Mouse (Mus musculus): ENCODE results near the gene Actr8.

Gene Actr8

GRCm38 (mm10) chr14:29996000-29996751, 18.0 kb downstream of the Actr8 start:
- no peak for DNase-seq (ENCODE audit: low spot score)

DNA sequence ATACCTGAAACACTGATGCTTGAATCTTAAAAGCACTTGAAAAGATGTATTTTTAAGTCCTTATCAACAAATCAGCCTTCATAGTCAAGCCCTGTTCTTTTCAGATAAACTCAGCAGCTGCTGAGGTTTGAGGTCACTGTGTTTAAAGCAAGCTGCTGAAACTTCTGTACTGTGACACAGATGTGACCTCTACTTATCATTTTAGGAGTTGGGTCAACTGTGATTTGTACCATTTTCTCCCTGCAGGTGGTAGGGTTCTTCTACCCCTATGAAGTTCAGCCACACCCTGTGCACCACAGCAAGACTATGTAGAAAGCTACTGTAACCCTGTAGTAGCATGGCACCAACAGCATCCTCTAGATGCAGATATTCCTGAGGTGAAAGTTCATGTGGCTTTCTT, 19.2 kb downstream of the Actr8 start:
- DNase-seq (ENCODE audit: low spot score), result no peak

GRCm38 (mm10) chr14:29998747-29999474, 20.8 kb downstream of the Actr8 start:
- no peak for DNase-seq (ENCODE audit: low spot score)

- no peak for DNase-seq (ENCODE audit: low spot score)
These were observed 21.3 kb downstream of the Actr8 start for GRCm38 (mm10) chr14:29999475-29999811.

DNA sequence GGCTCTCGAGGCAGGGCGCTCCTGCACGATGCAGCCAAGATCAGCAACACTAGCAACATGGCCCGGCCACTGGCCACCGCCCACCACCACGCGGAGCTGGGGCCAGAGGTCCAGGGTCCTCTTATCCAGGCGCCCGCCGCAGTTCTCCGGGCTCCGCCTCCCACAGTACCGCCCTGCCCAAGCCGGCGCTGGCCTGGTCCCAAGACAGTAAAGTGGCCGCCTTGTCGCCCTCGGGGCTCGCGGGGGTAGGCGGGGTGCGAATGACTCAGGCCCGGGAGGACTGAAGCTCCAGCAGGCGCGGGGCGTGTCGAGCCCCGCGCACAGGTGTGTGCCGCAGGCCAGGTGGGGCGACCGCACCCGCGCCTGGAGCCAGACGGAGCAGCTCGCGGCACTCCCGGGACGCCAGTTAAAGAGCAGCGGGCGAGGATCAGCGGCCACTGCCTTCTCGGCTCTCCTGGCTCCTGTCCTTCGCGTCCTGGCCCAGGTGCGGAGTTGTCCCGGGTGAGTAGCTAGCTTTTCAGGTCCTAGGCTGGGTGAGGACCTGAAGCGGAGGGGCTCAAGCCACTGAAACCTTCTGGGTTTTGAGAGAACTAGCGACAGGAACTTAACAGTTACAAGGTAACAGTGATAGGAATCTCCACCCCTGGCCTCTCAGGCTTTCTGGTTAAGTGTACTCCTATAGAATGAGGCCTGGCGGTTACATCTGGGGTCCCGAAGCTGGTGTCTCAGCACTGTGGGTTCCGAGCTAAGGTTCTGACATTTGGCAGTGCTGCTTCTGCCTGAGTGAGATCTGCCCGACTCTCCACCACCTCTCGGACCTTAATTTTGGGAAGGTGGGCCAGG, 30.8 kb downstream of the Actr8 start, which contains the start of the genes Il17rb and Chdh:
TSS of gene Il17rb (minus strand) at position 164 of the 843 bp plus-strand sequence.
TSS of gene Chdh (plus strand) at position 291 of the 843 bp plus-strand sequence.
- DNase-seq (ENCODE audit: low spot score), result no peak

GRCm38 (mm10) chr14:30009864-30010560, 31.9 kb downstream of the Actr8 start:
- DNase-seq (ENCODE audit: low spot score), result no peak

DNA sequence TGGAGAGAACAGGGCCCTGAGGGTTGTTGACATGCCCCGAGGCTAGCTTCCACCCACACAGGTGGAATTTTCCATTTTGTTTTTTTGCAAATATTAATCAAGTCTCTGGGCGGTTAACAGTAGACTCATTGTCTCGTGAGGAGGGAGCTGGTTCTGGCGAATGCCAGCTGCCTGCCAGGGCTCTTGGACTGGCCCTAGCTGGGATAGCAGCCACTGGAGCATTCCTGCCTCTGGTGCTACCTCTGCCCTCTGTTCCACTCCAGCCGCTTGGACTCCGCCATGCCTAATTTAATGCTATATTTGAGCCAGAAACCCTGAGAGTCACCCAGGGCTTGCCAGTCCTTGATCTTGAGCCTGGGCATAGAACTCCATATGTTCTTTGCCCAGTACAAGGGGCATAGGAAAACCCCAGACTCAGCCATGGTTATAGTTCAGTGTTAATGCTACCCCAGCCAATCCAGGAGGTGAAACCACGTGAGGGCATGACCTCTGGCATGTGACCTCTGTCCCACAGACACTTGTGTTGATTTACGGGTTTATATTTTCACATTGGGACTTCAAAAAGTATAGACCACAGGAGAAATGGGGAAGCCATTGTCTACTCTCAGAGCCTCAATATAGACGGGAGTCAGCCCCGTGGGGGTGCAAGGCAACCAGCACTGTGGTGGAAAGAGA, 33.9 kb downstream of the Actr8 start:
- DNase-seq (ENCODE audit: low spot score), result no peak

- no peak for DNase-seq (ENCODE audit: low spot score)
These were observed 36.4 kb downstream of the Actr8 start for GRCm38 (mm10) chr14:30014487-30014886.

- no peak for DNase-seq (ENCODE audit: low spot score)
These were observed 36.9 kb downstream of the Actr8 start for GRCm38 (mm10) chr14:30015008-30015407.

GRCm38 (mm10) chr14:30016666-30017065, 38.5 kb downstream of the Actr8 start:
- DNase-seq (ENCODE audit: low spot score), result no peak

GRCm38 (mm10) chr14:30017794-30018462, 39.8 kb downstream of the Actr8 start:
- no peak for DNase-seq (ENCODE audit: low spot score)

GRCm38 (mm10) chr14:30018463-30018801, 40.3 kb downstream of the Actr8 start:
- DNase-seq (ENCODE audit: low spot score), result no peak

GRCm38 (mm10) chr14:30018846-30019245, 40.7 kb downstream of the Actr8 start:
- no peak for DNase-seq (ENCODE audit: low spot score)

DNA sequence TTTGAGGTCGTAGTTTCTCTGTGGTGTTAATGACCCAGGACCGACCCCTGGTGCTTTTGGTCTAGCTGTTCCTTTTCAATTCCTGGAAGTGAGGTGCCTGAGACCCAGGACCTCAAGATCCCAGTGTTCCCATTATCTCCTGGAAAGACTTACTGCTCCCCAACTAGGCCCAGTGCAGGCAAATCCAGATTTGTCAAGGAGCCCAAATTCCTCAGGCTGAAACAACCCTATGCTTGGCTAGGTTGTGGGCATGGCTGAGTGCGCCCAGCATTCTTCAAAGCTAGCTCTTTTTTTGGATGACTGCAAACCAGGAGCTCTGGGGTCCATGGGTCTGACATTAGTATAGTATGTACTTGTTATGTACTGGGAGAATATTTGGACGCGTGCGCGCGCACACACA, 41.2 kb downstream of the Actr8 start:
- no peak for DNase-seq (ENCODE audit: low spot score)

- no peak for DNase-seq (ENCODE audit: low spot score)
These were observed 41.8 kb downstream of the Actr8 start for GRCm38 (mm10) chr14:30019792-30020575.

- no peak for DNase-seq (ENCODE audit: low spot score)
These were observed 44.3 kb downstream of the Actr8 start for GRCm38 (mm10) chr14:30022471-30022870.

- no peak for DNase-seq (ENCODE audit: low spot score)
These were observed 46.2 kb downstream of the Actr8 start for GRCm38 (mm10) chr14:30024387-30024786.

DNA sequence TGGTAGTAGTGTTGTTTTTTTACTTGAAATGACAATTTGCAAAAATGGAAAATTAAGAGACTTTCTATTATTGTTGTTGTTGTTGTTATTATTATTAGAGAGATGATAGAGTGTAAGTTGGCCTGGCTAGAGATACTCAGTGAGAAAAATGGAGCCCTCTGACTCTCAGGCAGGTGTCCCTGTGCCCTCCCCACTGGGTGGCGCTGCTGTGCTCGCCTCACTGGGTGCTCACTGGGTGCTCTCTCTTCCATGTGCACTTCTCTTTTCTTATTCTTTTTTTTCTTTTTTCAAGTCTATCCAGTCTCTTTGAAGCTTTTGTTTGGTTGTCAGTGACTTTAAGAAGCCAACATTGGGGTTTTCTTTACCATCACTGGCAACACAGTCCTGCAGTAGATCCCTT, 49.2 kb downstream of the Actr8 start:
- DNase-seq (ENCODE audit: low spot score), result no peak

- no peak for DNase-seq (ENCODE audit: low spot score)
These were observed 55.3 kb downstream of the Actr8 start for GRCm38 (mm10) chr14:30033405-30033804.

DNA sequence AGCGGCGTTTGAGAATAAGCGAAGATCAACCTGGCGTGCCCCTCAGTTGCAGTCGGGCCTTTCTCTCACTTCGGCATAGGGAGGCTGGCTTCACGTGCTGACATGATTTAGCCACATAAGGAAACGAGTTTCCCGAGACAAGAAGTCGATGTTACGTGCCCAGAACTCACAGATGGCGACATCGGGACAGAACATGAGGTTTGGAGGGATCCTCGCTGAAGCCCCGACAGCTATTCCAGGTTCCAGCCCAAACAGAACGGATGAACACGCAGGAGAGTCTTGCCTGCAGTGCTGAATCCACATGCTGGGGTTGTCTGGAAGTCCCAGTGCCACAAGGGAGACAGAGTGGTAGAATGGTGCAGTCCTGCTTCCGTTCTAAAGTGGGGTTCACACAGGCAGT, 60.3 kb downstream of the Actr8 start:
- peak; percentile 9 for DNase-seq (ENCODE audit: low spot score)

Data from layer of hippocampus, adult 9-10 months (tissue).